Mouse (Mus musculus) C2C12 (cell line): ENCODE results near the gene Mcrip2.

Experiments
- CTCF ChIP-seq: IDR thresholded peaks from one replicate; pipeline ENCODE4 v1.5.1; 2011; ENCODE audit not compliant: control insufficient read depth, insufficient read depth, insufficient read length
- MAX ChIP-seq: IDR thresholded peaks from one replicate; pipeline ENCODE4 v1.6.1; 2011; ENCODE audit warnings: mild to moderate bottlenecking, control low read depth

DNA sequence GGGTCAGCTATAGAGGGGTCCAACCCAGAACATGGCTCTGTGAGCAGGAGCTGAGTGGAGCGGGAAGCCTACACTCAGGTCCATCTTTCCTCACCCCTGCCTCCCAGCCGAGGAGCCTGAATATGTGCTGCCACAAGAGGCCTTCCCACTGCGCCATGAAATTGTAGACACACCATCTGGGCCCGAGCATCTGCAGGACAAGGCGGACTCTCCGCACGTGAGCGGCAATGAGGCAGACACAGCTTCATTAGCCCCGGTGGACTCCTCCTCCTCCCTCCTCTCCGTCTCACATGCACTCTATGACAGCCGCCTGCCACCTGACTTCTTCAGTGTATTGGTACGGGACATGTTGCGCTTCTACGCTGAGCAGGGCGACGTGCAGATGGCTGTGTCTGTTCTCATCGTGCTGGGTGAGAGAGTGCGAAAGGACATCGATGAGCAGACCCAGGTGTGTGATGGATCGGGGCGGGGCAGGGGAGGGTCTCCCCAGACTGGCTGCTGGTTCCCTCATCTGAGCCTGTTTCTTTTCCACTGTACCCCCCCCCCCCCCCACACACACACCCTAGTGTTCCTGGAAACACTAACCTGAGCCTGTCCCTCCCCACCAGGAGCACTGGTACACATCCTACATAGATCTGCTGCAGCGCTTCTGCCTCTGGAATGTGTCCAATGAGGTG is 40.9 kb downstream of the Mcrip2 start:
- TF ChIP-seq MAX: no peak
- TF ChIP-seq CTCF: no peak
